Mouse (Mus musculus): ENCODE measurements at regions not wholly inside any gene's neighbourhood (a gene's known extent, or its start where the extent isn't known, plus 50 kb on each side); places are given as distances from the start of the nearest gene placed in this dataset.

DNA sequence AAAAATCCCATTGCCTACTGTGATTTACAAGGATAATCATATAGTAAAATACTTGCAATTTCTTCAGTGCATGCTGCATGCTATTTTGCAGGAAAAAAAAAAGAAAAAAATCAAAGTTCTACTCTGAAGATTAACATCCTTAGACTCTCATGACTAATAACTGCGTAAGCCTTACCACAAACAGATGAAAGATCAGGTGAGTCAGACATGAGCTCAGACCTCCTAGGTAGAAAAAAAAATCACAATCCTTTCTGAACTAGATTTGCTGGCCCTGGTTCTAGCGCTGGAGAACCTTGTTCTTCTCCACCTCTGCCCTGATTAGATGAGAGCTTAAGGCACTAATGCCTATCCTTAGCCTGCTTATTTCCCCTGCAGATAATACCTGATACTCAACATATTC lies 96.1 kb upstream of the Snap25 start:
- TF ChIP-seq CTCF (conservative IDR thresholded peaks at IDR 0.05; ENCODE audit: insufficient read depth, insufficient read length, low read depth, low read length) (no peak), POLR2A (IDR thresholded peaks at IDR 0.05; ENCODE audit: low read depth, low read length) (no peak)

Data from kidney, adult 2 months (tissue).